Comparison of ENCODE assay signal across 15 mouse cellular contexts in the genomic region with DNA sequence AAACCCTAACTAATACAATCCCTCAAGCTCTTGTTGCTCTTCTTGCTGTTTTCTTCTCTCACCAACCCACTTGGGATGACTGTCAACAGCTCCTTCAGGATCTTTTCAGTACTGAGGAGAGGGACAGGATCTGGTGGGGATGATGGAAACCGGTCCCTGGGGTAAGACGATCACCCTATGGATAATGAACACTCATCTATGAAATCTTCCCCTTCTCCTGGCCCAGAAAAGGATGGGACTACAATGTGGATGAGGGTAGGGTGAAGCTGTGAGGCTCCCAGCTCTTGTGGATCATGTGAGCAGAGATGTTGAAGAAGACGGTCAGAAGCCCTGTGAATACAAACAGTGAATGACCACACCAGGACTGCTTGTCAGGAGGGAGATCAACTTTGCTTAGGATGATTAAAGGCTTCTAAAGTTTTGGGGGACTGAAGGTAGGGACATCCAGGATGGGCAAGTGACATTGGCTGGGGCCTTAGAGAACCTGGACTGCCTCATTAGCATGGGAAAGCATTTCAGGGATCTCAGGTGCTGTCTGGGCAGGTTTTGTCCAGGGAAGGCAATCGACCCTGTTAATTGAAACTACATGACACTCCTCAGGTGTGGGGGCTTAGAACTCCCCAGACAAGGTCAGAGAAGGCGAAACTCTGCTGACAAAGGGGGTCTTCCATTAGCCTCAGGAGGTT.
"Had no signal": no experiment of that assay in that cellular context is flagged by ENCODE, and none has a peak within 500 bp of the region (broad histone marks: within the 10 kb centered on the region; RNA-seq: fewer than 3 reads in every experiment).

No protein-coding gene starts in this region.

- H3K4me2 ChIP-seq: neural tube, embryonic 12.5 days; neural tube, embryonic 13.5 days; neural tube, embryonic 15.5 days; stomach, embryonic 15.5 days had no signal

- H3K9me3 ChIP-seq: stomach, embryonic 15.5 days had no signal

- H3K27me3 ChIP-seq: neural tube, embryonic 12.5 days; neural tube, embryonic 13.5 days; neural tube, embryonic 15.5 days; stomach, embryonic 15.5 days had no signal

- H3K4me3 ChIP-seq: neural tube, embryonic 12.5 days; neural tube, embryonic 13.5 days; neural tube, embryonic 15.5 days; stomach, embryonic 15.5 days had no signal

- H3K9ac ChIP-seq: neural tube, embryonic 12.5 days; neural tube, embryonic 13.5 days; neural tube, embryonic 15.5 days; stomach, embryonic 15.5 days had no signal

- H3K36me3 ChIP-seq: neural tube, embryonic 12.5 days; neural tube, embryonic 13.5 days; neural tube, embryonic 15.5 days; stomach, embryonic 15.5 days had no signal

- DNase-seq: right cerebral cortex, adult 18-20 months; right cerebral cortex, postnatal 14 days; right cerebral cortex, postnatal 25 days; right cerebral cortex, postnatal 4 days; spleen, adult 18-20 months; thymus, adult 18-20 months; thymus, adult 2 months; thymus, postnatal 14 days; thymus, postnatal 25 days; thymus, postnatal 36 days; thymus, postnatal 4 days had no signal

- H3K27ac ChIP-seq: neural tube, embryonic 12.5 days; neural tube, embryonic 13.5 days; neural tube, embryonic 15.5 days; stomach, embryonic 15.5 days had no signal

- H3K4me1 ChIP-seq: neural tube, embryonic 12.5 days; neural tube, embryonic 13.5 days; neural tube, embryonic 15.5 days; stomach, embryonic 15.5 days had no signal
